Mouse (Mus musculus): ENCODE results near the gene Pnkd. TPM values are rescaled to one million over a fixed set of nuclear protein-coding genes. Genes with fewer than 3 reads are reported as not detected.
A peak's percentile ranks its signal among the peaks of the same experiment; 100 is the strongest.
"Not testable (repeated sequence)": the region's sequence is repeated elsewhere in the genome, so short reads cannot be mapped to it uniquely, and the experiment has no call there.

Gene Pnkd
- polyA plus RNA-seq, 1 experiment from 2014 or later: 83.9 TPM

- no peaks in the 10 kb centered on the region for H3K9me3 ChIP-seq (ENCODE audit: control insufficient read depth, low read length)
- H3K4me1 ChIP-seq (ENCODE audit: control insufficient read depth, insufficient read depth, low read length): peaks cover 8% of the 10 kb centered on the region
- DNase-seq (ENCODE audit: low spot score, missing footprints) (no peak), ATAC-seq (ENCODE audit: low FRiP score) (no peak)
- H3K27ac ChIP-seq (ENCODE audit: low read depth, low read length): no peak overlapping the region
- no peak overlapping the region for H3K4me2 ChIP-seq
- no peaks in the 10 kb centered on the region for H3K36me3 ChIP-seq (ENCODE audit: control insufficient read depth, insufficient read depth, low read length)
- H3K27me3 ChIP-seq (ENCODE audit: control insufficient read depth, insufficient read depth, low read length): peaks cover 3% of the 10 kb centered on the region
- no peak overlapping the region for H3K9ac ChIP-seq (ENCODE audit: low read length)
- WGBS: 77% methylated on average over 10 of the region's 10 CpGs
- H3K4me3 ChIP-seq (ENCODE audit: low read depth, low read length): no peak overlapping the region
Measured at GRCm38 (mm10) chr1:74308001-74308964, 23.6 kb downstream of the Pnkd start.

- no peak overlapping the region for H3K27ac ChIP-seq (ENCODE audit: low read depth, low read length)
Measured at GRCm38 (mm10) chr1:74309767-74310166, 25.0 kb downstream of the Pnkd start.

GRCm38 (mm10) chr1:74313049-74313692, 28.4 kb downstream of the Pnkd start:
- H3K4me1 ChIP-seq (ENCODE audit: control insufficient read depth, insufficient read depth, low read length): no peaks in the 10 kb centered on the region
- DNase-seq (ENCODE audit: low spot score, missing footprints): peak; percentile 94
- H3K36me3 ChIP-seq (ENCODE audit: control insufficient read depth, insufficient read depth, low read length): no peaks in the 10 kb centered on the region
- ATAC-seq (ENCODE audit: low FRiP score): no peak
- H3K27ac ChIP-seq (ENCODE audit: low read depth, low read length): no peak overlapping the region
- H3K9ac ChIP-seq (ENCODE audit: low read length): no peak overlapping the region
- H3K9me3 ChIP-seq (ENCODE audit: control insufficient read depth, low read length): no peaks in the 10 kb centered on the region
- H3K4me2 ChIP-seq: no peak overlapping the region
- no peak overlapping the region for H3K4me3 ChIP-seq (ENCODE audit: low read depth, low read length)
- 8% methylated on average over 3 of the region's 3 CpGs for WGBS
- no peaks in the 10 kb centered on the region for H3K27me3 ChIP-seq (ENCODE audit: control insufficient read depth, insufficient read depth, low read length)

More at GRCm38 (mm10) chr1:74309767-74310166, 25.0 kb downstream of the Pnkd start:
- DNase-seq (ENCODE audit: low spot score, missing footprints): no peak
- WGBS: 66% methylated on average over 3 of the region's 3 CpGs
- H3K4me1 ChIP-seq (ENCODE audit: control insufficient read depth, insufficient read depth, low read length): no peaks in the 10 kb centered on the region
- no peak overlapping the region for H3K4me3 ChIP-seq (ENCODE audit: low read depth, low read length)
- no peaks in the 10 kb centered on the region for H3K27me3 ChIP-seq (ENCODE audit: control insufficient read depth, insufficient read depth, low read length)
- no peak for ATAC-seq (ENCODE audit: low FRiP score)
- H3K9ac ChIP-seq (ENCODE audit: low read length): no peak overlapping the region
- H3K4me2 ChIP-seq: no peak overlapping the region
- no peaks in the 10 kb centered on the region for H3K36me3 ChIP-seq (ENCODE audit: control insufficient read depth, insufficient read depth, low read length)
- no peaks in the 10 kb centered on the region for H3K9me3 ChIP-seq (ENCODE audit: control insufficient read depth, low read length)

GRCm38 (mm10) chr1:74314796-74315195, 30.1 kb downstream of the Pnkd start:
- Histone ChIP-seq H3K27me3 (ENCODE audit: control insufficient read depth, insufficient read depth, low read length) (no peaks in the 10 kb centered on the region), H3K9ac (ENCODE audit: low read length) (no peak overlapping the region), H3K27ac (ENCODE audit: low read depth, low read length) (no peak overlapping the region), H3K4me1 (ENCODE audit: control insufficient read depth, insufficient read depth, low read length) (no peaks in the 10 kb centered on the region), H3K36me3 (ENCODE audit: control insufficient read depth, insufficient read depth, low read length) (no peaks in the 10 kb centered on the region), H3K9me3 (ENCODE audit: control insufficient read depth, low read length) (no peaks in the 10 kb centered on the region), H3K4me3 (ENCODE audit: low read depth, low read length) (no peak overlapping the region), H3K4me2 (no peak overlapping the region)
- ATAC-seq (ENCODE audit: low FRiP score) (no peak), DNase-seq (ENCODE audit: low spot score, missing footprints) (no peak)
- 84% methylated on average over 3 of the region's 3 CpGs for WGBS

GRCm38 (mm10) chr1:74316114-74316827, 31.5 kb downstream of the Pnkd start:
- Histone ChIP-seq H3K36me3 (ENCODE audit: control insufficient read depth, insufficient read depth, low read length) (no peaks in the 10 kb centered on the region), H3K27me3 (ENCODE audit: control insufficient read depth, insufficient read depth, low read length) (no peaks in the 10 kb centered on the region), H3K4me3 (ENCODE audit: low read depth, low read length) (no peak overlapping the region), H3K9ac (ENCODE audit: low read length) (no peak overlapping the region), H3K27ac (ENCODE audit: low read depth, low read length) (no peak overlapping the region), H3K4me2 (no peak overlapping the region), H3K4me1 (ENCODE audit: control insufficient read depth, insufficient read depth, low read length) (no peaks in the 10 kb centered on the region), H3K9me3 (ENCODE audit: control insufficient read depth, low read length) (no peaks in the 10 kb centered on the region)
- no peak for DNase-seq (ENCODE audit: low spot score, missing footprints)
- ATAC-seq (ENCODE audit: low FRiP score): no peak
- 86% methylated on average over 4 of the region's 4 CpGs for WGBS

GRCm38 (mm10) chr1:74318711-74319110, 34.0 kb downstream of the Pnkd start:
- Histone ChIP-seq H3K4me2 (no peak overlapping the region), H3K36me3 (ENCODE audit: control insufficient read depth, insufficient read depth, low read length) (no peaks in the 10 kb centered on the region), H3K4me1 (ENCODE audit: control insufficient read depth, insufficient read depth, low read length) (no peaks in the 10 kb centered on the region), H3K4me3 (ENCODE audit: low read depth, low read length) (no peak overlapping the region), H3K27me3 (ENCODE audit: control insufficient read depth, insufficient read depth, low read length) (no peaks in the 10 kb centered on the region), H3K27ac (ENCODE audit: low read depth, low read length) (no peak overlapping the region), H3K9me3 (ENCODE audit: control insufficient read depth, low read length) (no peaks in the 10 kb centered on the region), H3K9ac (ENCODE audit: low read length) (no peak overlapping the region)
- DNase-seq (ENCODE audit: low spot score, missing footprints) (no peak), ATAC-seq (ENCODE audit: low FRiP score) (no peak)
- 91% methylated on average over 3 of the region's 3 CpGs for WGBS

GRCm38 (mm10) chr1:74321396-74321795, 36.7 kb downstream of the Pnkd start:
- H3K4me3 ChIP-seq (ENCODE audit: low read depth, low read length): no peak overlapping the region
- 79% methylated on average over 3 of the region's 3 CpGs for WGBS
- H3K4me2 ChIP-seq: no peak overlapping the region
- H3K4me1 ChIP-seq (ENCODE audit: control insufficient read depth, insufficient read depth, low read length): no peaks in the 10 kb centered on the region
- no peaks in the 10 kb centered on the region for H3K9me3 ChIP-seq (ENCODE audit: control insufficient read depth, low read length)
- H3K9ac ChIP-seq (ENCODE audit: low read length): no peak overlapping the region
- no peak overlapping the region for H3K27ac ChIP-seq (ENCODE audit: low read depth, low read length)
- no peaks in the 10 kb centered on the region for H3K36me3 ChIP-seq (ENCODE audit: control insufficient read depth, insufficient read depth, low read length)
- no peaks in the 10 kb centered on the region for H3K27me3 ChIP-seq (ENCODE audit: control insufficient read depth, insufficient read depth, low read length)
- DNase-seq (ENCODE audit: low spot score, missing footprints): no peak
- no peak for ATAC-seq (ENCODE audit: low FRiP score)

GRCm38 (mm10) chr1:74326916-74327315, 42.2 kb downstream of the Pnkd start:
- H3K4me1 ChIP-seq (ENCODE audit: control insufficient read depth, insufficient read depth, low read length); ATAC-seq (ENCODE audit: low FRiP score); H3K4me3 ChIP-seq (ENCODE audit: low read depth, low read length); H3K36me3 ChIP-seq (ENCODE audit: control insufficient read depth, insufficient read depth, low read length); H3K9me3 ChIP-seq (ENCODE audit: control insufficient read depth, low read length); H3K4me2 ChIP-seq; H3K27ac ChIP-seq (ENCODE audit: low read depth, low read length); H3K27me3 ChIP-seq (ENCODE audit: control insufficient read depth, insufficient read depth, low read length); H3K9ac ChIP-seq (ENCODE audit: low read length): not testable (repeated sequence)
- peak; percentile 75 for DNase-seq (ENCODE audit: low spot score, missing footprints)
- WGBS: 79% methylated on average over 2 of the region's 2 CpGs
